Mouse (Mus musculus) bone marrow macrophage, adult 2 months (primary cell): Measurements from ENCODE around the gene Mars. TPM values are rescaled to one million over a fixed set of nuclear protein-coding genes. Genes with fewer than 3 reads are reported as not detected.

Experiments
- H3K27ac ChIP-seq: 2 replicates; pipeline ENCODE4 v1.5.1; 2012; ENCODE audit warnings: low read depth, low read length; ENCODE audit not compliant: insufficient read depth
- H3K4me1 ChIP-seq: 2 replicates; pipeline ENCODE4 v1.6.1; 2012; ENCODE audit warnings: low read length; ENCODE audit not compliant: control insufficient read depth, insufficient read depth
- H3K4me3 ChIP-seq: 2 replicates; pipeline ENCODE4 v1.5.1; 2012; ENCODE audit warnings: mild to moderate bottlenecking, low read length, moderate library complexity; ENCODE audit not compliant: insufficient read depth
- CTCF ChIP-seq: IDR thresholded peaks from 2 replicates; pipeline ENCODE4 v1.5.1; 2012; ENCODE audit warnings: low read depth, mild to moderate bottlenecking, low read length, moderate library complexity
- POLR2A ChIP-seq: IDR thresholded peaks from 2 replicates; pipeline ENCODE4 v1.6.1; 2012; ENCODE audit warnings: mild to moderate bottlenecking, low read depth, low read length, borderline replicate concordance
- polyA plus RNA-seq: library from polyadenylated mRNA; stranded (reverse); fragments of >200 nt; gene quantifications from 2 replicates; pipeline ENCODE4 v1.2.4, GENCODE M21; 2012; ENCODE audit not compliant: missing spikeins, insufficient read depth, insufficient read length

Gene Mars
- polyA plus RNA-seq, 1 experiment: 34.9 TPM

GRCm38 (mm10) chr10:127349810-127350209 is 38.2 kb upstream of the Mars start:
- TF ChIP-seq POLR2A (no peak), CTCF (no peak)
- H3K27ac ChIP-seq: no peak overlapping the region
- peaks cover 8% of the 10 kb centered on the region for H3K4me1 ChIP-seq
- no peak overlapping the region for H3K4me3 ChIP-seq

GRCm38 (mm10) chr10:127348957-127349356 is 37.4 kb upstream of the Mars start:
- TF ChIP-seq POLR2A (no peak), CTCF (no peak)
- peaks cover under 1% of the 10 kb centered on the region for H3K4me1 ChIP-seq
- H3K4me3 ChIP-seq: no peak overlapping the region
- H3K27ac ChIP-seq: no peak overlapping the region

- Histone ChIP-seq H3K4me3 (no peak overlapping the region), H3K27ac (no peak overlapping the region), H3K4me1 (no peaks in the 10 kb centered on the region; the same call in 1 of the 2 replicates)
- TF ChIP-seq CTCF (no peak), POLR2A (no peak)
Measured at GRCm38 (mm10) chr10:127346173-127346572, 34.6 kb upstream of the Mars start.

GRCm38 (mm10) chr10:127343029-127343428 is 31.4 kb upstream of the Mars start:
- TF ChIP-seq CTCF (no peak), POLR2A (no peak)
- Histone ChIP-seq H3K27ac (no peak overlapping the region), H3K4me3 (no peak overlapping the region), H3K4me1 (0 out of 2 replicates have a peak, but pooled peaks cover 4% of the 10 kb centered on the region)

GRCm38 (mm10) chr10:127341891-127342639 is 30.5 kb upstream of the Mars start, which contains the start of gene Gli1:
TSS of gene Gli1 (minus strand) at chr10:127341974.
- TF ChIP-seq POLR2A (no peak), CTCF (peak; percentile 92)
- H3K4me1 ChIP-seq: 0 out of 2 replicates have a peak, but pooled peaks cover 4% of the 10 kb centered on the region
- H3K4me3 ChIP-seq: peak within 1 kb of the TSS; percentile 34; the same call in 1 of the 2 replicates
- no peak within 1 kb of the TSS for H3K27ac ChIP-seq

GRCm38 (mm10) chr10:127341360-127341690 is 29.7 kb upstream of the Mars start:
- Histone ChIP-seq H3K27ac (no peak overlapping the region), H3K4me1 (0 out of 2 replicates have a peak, but pooled peaks cover 4% of the 10 kb centered on the region), H3K4me3 (no peak overlapping the region)
- TF ChIP-seq POLR2A (no peak), CTCF (no peak)

- 0 out of 2 replicates have a peak overlapping the region, but pooled peaks have one; percentile 10 for H3K4me3 ChIP-seq
- TF ChIP-seq CTCF: no peak
- TF ChIP-seq POLR2A: no peak
- no peak overlapping the region for H3K27ac ChIP-seq
- H3K4me1 ChIP-seq: 0 out of 2 replicates have a peak, but pooled peaks cover 4% of the 10 kb centered on the region
Measured at GRCm38 (mm10) chr10:127340577-127341359, 29.2 kb upstream of the Mars start.

- Histone ChIP-seq H3K4me3 (peak overlapping the region; percentile 59), H3K4me1 (0 out of 2 replicates have a peak, but pooled peaks cover 4% of the 10 kb centered on the region), H3K27ac (no peak overlapping the region)
- TF ChIP-seq POLR2A: no peak
Measured at GRCm38 (mm10) chr10:127339683-127340576, 28.3 kb upstream of the Mars start.

GRCm38 (mm10) chr10:127338930-127339682 is 27.5 kb upstream of the Mars start:
- no peak overlapping the region for H3K27ac ChIP-seq
- H3K4me3 ChIP-seq: peak overlapping the region; percentile 59
- 0 out of 2 replicates have a peak, but pooled peaks cover 4% of the 10 kb centered on the region for H3K4me1 ChIP-seq
- TF ChIP-seq CTCF (peak; percentile 71), POLR2A (no peak)
